Mouse (Mus musculus): Measurements from ENCODE around the gene Tlk1.

GRCm38 (mm10) chr2:70809921-70810320 lies 15.6 kb downstream of the Tlk1 start:
- TF ChIP-seq POLR2A (IDR thresholded peaks at IDR 0.05; ENCODE audit: borderline replicate concordance, extremely low read depth, insufficient read depth, insufficient read length, poor library complexity, severe bottlenecking) = no peak
- no peak for TF ChIP-seq CTCF (IDR thresholded peaks at IDR 0.05; ENCODE audit: borderline replicate concordance, extremely low read depth, insufficient read depth, insufficient read length)

Measured in brain, embryonic 14.5 days (tissue).